In genomic region chr2:157328106-157328505, GRCm38 (mm10) we compare ENCODE assay signal across 17 mouse cellular contexts. TPM values are rescaled to one million over a fixed set of nuclear protein-coding genes. Genes with fewer than 3 reads are reported as not detected.
DNase-seq lines count a peak whose midpoint lies in the region; ATAC-seq and TF ChIP-seq lines count a peak whose summit lies in the region.
"Had no signal": no experiment of that assay in that cellular context is flagged by ENCODE, and none has a peak within 500 bp of the region (broad histone marks: within the 10 kb centered on the region; RNA-seq: fewer than 3 reads in every experiment).

No protein-coding gene starts in this region.

- H3K4me1 ChIP-seq in hindbrain, embryonic 11.5 days (replicated peaks; ENCODE audit: control insufficient read depth, insufficient read depth, low read length) = peaks cover 3% of the 10 kb centered on the region
- H3K4me1 ChIP-seq in midbrain, embryonic 15.5 days = peaks cover 22% of the 10 kb centered on the region

- H3K36me3 ChIP-seq in hindbrain, embryonic 11.5 days (ENCODE audit: control insufficient read depth, insufficient read depth, low read length) = peaks cover 13% of the 10 kb centered on the region
- peaks cover 22% of the 10 kb centered on the region for H3K36me3 ChIP-seq in midbrain, embryonic 15.5 days (replicated peaks)

- no peak for TF ChIP-seq CTCF in left cerebral cortex, adult 2 months (IDR thresholded peaks at IDR 0.05)

- H3K27ac ChIP-seq in hindbrain, embryonic 11.5 days (ENCODE audit: low read depth, low read length) = peak overlapping the region; percentile 78
- H3K27ac ChIP-seq in midbrain, embryonic 15.5 days = peak overlapping the region; percentile 58
- H3K27ac ChIP-seq in left cerebral cortex, adult 2 months = no peak overlapping the region
- H3K27ac ChIP-seq: limb, embryonic 10.5 days; macrophage had no signal

- no peak overlapping the region for H3K4me3 ChIP-seq in hindbrain, embryonic 11.5 days (ENCODE audit: low read depth, low read length)
- H3K4me3 ChIP-seq in midbrain, embryonic 15.5 days = no peak overlapping the region
- H3K4me3 ChIP-seq in left cerebral cortex, adult 2 months = no peak overlapping the region
- H3K4me3 ChIP-seq: limb, embryonic 10.5 days had no signal

- intact Hi-C loops in left cerebral cortex, adult 2 months (cut with DNase I) = no loop called here

- DNase-seq in embryo, embryonic 10 days (ENCODE audit: low spot score) = peak; percentile 34
- no peak for DNase-seq in embryo, embryonic 9.5 days (ENCODE audit: extremely low spot score)
- peak; percentile 27 for DNase-seq in embryo, embryonic 10.5 days (ENCODE audit: low spot score)
- DNase-seq in hindbrain, embryonic 11.5 days (ENCODE audit: low spot score) = no peak
- no peak for DNase-seq in left cerebral cortex, adult 2 months (ENCODE audit: extremely low spot score in 1 of 2, low spot score in 2 of 2)
- DNase-seq in ovary, postnatal 10 days (ENCODE audit: low spot score) = no peak
- DNase-seq in kidney, adult 11 months = no peak
- DNase-seq: cerebellum, adult 9-11 months; kidney, adult 9 months; right cerebral cortex, postnatal 4 days had no signal

- H3K9me3 ChIP-seq in hindbrain, embryonic 11.5 days (ENCODE audit: control insufficient read depth, low read length) = no peaks in the 10 kb centered on the region
- no peaks in the 10 kb centered on the region for H3K9me3 ChIP-seq in midbrain, embryonic 15.5 days
- H3K9me3 ChIP-seq: limb, embryonic 10.5 days had no signal

- H3K4me2 ChIP-seq in hindbrain, embryonic 11.5 days (replicated peaks; ENCODE audit: low read depth, low read length) = no peak overlapping the region
- no peak overlapping the region for H3K4me2 ChIP-seq in midbrain, embryonic 15.5 days

- H3K27me3 ChIP-seq in hindbrain, embryonic 11.5 days (ENCODE audit: control insufficient read depth, insufficient read depth, low read length) = no peaks in the 10 kb centered on the region
- H3K27me3 ChIP-seq in midbrain, embryonic 15.5 days (replicated peaks) = no peaks in the 10 kb centered on the region

- 28% methylated on average over 5 of the region's 5 CpGs for WGBS in hindbrain, embryonic 11.5 days
- WGBS in midbrain, embryonic 15.5 days = 14% methylated on average over 5 of the region's 5 CpGs

- H3K9ac ChIP-seq in hindbrain, embryonic 11.5 days (ENCODE audit: low read depth, low read length) = peak overlapping the region; percentile 1; the same call in 1 of the 2 replicates
- H3K9ac ChIP-seq in midbrain, embryonic 15.5 days = no peak overlapping the region

- ATAC-seq in hindbrain, embryonic 11.5 days (ENCODE audit: low FRiP score) = peak; percentile 55; the same call in 1 of the 2 replicates
- ATAC-seq in midbrain, embryonic 15.5 days (replicated peaks) = peak; percentile 51

RNA-seq across cellular contexts. Expression of gene Ghrh, which starts 19.2 kb away (rescaled TPM):
- 1.0 TPM in 2 replicates for polyA plus RNA-seq in hindbrain, embryonic 11.5 days (2014; fragmentation: Nextera tagmentation; extraction: Ambion mirVana)
- polyA plus RNA-seq in midbrain, embryonic 15.5 days (2015; fragmentation: Nextera tagmentation; extraction: Ambion mirVana) = 1.3 and 4.1 TPM in 2 replicates
- total RNA-seq in left cerebral cortex, adult 2 months (2021) = not detected
- total RNA-seq: gastrocnemius, postnatal 4 days; layer of hippocampus, adult 8-10 months had no signal
- polyA plus RNA-seq: heart, embryonic 16.5 days; limb, embryonic 10.5 days; liver, embryonic 16.5 days; macrophage had no signal

RNA-seq across cellular contexts. Expression of gene Manbal, which starts 39.3 kb away (rescaled TPM):
- 36.2 and 37.2 TPM in 2 replicates for polyA plus RNA-seq in hindbrain, embryonic 11.5 days (2014; fragmentation: Nextera tagmentation; extraction: Ambion mirVana)
- polyA plus RNA-seq in midbrain, embryonic 15.5 days (2015; fragmentation: Nextera tagmentation; extraction: Ambion mirVana) = 104 and 107 TPM in 2 replicates
- total RNA-seq in left cerebral cortex, adult 2 months (2021) = 10 to 100 TPM; 57.3 to 58.1 TPM

RNA-seq across cellular contexts. Expression of gene Mroh8, which starts 48.8 kb away (rescaled TPM):
- 0.75 and 0.79 TPM in 2 replicates for polyA plus RNA-seq in hindbrain, embryonic 11.5 days (2014; fragmentation: Nextera tagmentation; extraction: Ambion mirVana)
- polyA plus RNA-seq in midbrain, embryonic 15.5 days (2015; fragmentation: Nextera tagmentation; extraction: Ambion mirVana) = 0.50 and 0.74 TPM in 2 replicates
- 1 to 10 TPM; 1.6 to 2.4 TPM for total RNA-seq in left cerebral cortex, adult 2 months (2021)
- polyA plus RNA-seq: macrophage had no signal

RNA-seq across cellular contexts. Expression of gene Rpn2, which starts 49.3 kb away (rescaled TPM):
- polyA plus RNA-seq in hindbrain, embryonic 11.5 days (2014; fragmentation: Nextera tagmentation; extraction: Ambion mirVana) = 227 and 256 TPM in 2 replicates
- polyA plus RNA-seq in midbrain, embryonic 15.5 days (2015; fragmentation: Nextera tagmentation; extraction: Ambion mirVana) = 215 and 218 TPM in 2 replicates
- total RNA-seq in left cerebral cortex, adult 2 months (2021) = 100 to 1,000 TPM; 123 to 132 TPM

Comparison
In these comparisons a context has a peak if more than half of its experiments do, and no peak if none do; other contexts are left out.
1. DNase-seq: peak in embryo, embryonic 10 days (single experiment) and embryo, embryonic 10.5 days (single experiment); none in embryo, embryonic 9.5 days (single experiment), hindbrain, embryonic 11.5 days (single experiment), left cerebral cortex, adult 2 months (0 of 2), ovary, postnatal 10 days (single experiment) and kidney, adult 11 months (single experiment).